Mouse (Mus musculus) urinary bladder, postnatal 36 days (tissue): Measurements from ENCODE around the gene Zfp866.

Experiments
- DNase-seq, 2 experiments: peaks; one replicate each; pipeline ENCODE4 v3.0.0; 2022; ENCODE audit warnings: low spot score in 2 of 2, mixed read lengths in 1 of 2

Zfp866 gene

DNA sequence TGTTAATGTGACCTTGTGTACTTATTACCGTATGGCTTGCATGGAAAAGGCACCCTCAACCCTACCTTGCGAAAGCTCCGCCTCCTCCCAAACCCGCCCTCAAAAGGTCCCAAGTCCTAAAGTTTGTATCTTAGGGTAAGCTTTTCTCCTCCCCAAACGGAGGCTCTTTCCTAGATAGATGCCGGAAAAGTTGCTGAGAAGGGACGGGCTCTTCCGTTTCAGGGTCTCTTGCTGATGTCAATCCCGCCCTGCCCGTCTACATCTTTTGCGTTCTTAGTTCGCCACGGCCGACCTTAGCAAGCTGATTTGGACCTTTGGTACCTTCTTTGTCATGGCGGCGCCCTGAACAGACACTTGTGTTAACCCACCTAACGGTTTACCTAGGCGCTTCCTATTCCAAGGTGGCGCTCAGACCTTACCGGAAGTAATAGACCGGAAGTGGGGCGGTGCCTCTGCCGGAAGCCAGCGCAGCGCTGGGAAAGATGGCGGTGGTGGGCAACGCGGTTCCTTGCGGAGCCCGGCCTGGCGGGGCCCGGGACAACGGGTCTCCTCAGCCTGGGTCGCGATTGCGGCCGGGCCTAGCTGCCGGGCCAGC is at the start of gene Zfp866, which contains the start of gene Atp13a1:
Zfp866 (minus strand) TSS at position 406 of the 595 bp plus-strand sequence.
Atp13a1 (plus strand) TSS at position 391 of the 595 bp plus-strand sequence.
- DNase-seq: peak; percentile 86 to 89

DNA sequence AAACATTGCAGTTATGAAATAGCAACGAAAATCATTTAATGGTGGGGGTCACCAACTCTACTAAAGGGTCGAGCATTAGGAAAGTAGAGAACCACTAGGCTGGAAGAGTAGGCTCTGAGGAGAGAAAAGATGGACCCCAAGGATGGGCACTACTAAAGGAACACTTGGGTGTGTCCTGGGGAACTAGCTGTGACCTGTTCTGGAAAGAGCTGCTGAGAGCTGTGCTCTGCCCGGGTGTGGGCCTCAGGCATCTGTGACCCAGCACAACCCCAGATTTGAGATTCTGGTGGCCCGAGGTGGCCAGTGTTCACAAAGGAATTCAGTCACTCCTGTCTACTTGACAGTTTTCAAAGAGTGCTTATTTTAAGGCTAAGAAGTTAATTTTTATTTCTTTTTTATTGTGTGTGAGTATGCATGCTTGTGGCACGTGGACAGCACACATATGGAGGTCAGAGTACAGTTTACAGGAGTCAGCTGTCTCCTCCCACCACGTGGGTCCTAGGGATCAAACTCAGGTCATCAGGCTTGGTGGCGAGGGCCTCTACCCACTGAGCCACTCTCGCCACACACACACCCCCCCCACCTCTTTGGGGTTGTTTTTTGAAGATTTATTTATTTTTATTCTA is 46.2 kb upstream of the Zfp866 start:
- DNase-seq: no peak

DNA sequence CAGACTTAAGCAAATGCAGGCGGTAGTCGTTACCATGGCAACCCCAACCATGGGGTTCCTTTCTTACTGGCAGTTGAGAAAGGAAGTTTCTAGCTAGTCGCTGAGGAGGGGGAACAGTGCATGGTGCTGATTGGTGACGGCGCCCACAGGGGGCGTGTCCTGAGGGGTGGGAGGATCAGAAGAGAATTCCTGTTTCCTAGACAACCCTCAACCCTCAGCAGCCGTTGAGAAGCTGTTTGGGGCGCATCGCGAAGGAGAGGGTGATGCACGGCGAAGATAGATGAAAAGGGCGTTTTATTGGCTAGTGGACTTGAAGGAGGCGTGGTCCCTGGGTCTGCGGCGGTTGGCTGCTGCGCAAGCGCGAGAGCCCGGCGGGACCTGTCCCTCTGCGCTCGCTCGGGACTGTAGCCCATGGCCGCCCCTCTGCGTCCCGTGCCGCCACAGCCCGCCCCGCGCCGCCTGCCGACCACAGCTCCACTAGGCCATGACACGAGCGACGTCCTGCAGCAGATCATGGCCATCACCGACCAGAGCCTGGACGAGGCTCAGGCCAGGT is 41.4 kb upstream of the Zfp866 start, which contains the start of gene Pbx4:
Pbx4 (plus strand) TSS at position 194 of the 556 bp plus-strand sequence.
- peak; percentile 45 to 70 for DNase-seq

DNA sequence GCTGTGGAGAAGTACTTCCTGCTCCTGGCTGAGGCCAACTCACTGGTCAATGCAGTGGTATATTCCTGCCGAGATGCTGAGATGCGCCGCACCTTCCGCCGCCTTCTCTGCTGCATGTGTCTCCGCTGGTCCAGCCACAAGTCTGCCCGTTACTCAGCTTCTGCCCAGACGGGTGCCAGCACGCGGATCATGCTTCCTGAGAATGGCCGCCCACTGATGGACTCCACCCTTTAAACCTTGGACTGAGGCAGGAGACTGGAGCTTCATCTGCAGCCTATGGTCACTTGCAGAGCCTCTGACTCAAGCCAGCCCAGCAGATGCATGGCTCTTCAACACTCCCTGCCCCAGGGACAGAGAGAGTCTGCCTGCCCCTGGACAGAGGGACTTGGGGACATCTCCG is 35.4 kb upstream of the Zfp866 start:
- no peak for DNase-seq

DNA sequence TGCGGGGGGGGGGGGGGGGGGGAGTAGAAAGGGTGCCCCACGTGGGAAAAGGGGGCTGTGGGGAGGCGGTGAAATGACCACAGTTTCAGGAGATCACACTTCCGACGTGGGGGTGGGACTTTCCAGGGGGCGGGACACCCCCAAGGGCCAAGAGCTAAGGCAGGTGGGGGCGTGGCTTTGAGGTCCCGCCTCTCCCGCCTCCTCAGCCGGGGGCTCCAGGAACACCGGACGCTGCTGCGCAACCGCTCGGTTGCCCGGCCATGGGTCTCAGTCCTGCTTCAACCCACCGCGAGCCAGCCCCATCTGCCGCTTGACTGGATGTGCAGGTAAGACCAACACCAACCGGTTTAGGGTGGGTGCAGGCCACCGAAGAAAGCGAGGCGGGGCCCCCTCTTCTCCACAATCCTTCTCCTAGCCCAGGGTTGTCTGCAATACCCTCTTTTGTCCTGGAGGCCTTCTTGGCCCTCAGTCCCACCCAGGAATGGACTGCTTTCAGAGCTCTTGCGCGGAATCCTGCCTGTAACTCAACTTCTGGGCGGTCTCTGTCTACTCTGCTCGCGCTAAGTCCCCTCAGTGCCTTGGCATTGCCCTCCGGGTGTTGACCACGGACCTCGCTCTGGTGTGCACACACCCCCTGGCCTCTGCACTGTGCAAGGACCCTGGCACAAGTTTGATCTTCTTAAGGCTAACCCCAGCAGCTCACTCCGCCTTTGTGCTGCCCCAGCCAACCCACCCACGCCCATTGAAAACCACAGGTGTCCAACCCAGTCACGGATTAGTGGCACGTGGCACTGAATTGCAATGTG is 31.6 kb upstream of the Zfp866 start, which contains the start of gene Lpar2:
Lpar2 (plus strand) TSS at position 44 of the 806 bp plus-strand sequence.
- peak; percentile 42 to 66 for DNase-seq

DNA sequence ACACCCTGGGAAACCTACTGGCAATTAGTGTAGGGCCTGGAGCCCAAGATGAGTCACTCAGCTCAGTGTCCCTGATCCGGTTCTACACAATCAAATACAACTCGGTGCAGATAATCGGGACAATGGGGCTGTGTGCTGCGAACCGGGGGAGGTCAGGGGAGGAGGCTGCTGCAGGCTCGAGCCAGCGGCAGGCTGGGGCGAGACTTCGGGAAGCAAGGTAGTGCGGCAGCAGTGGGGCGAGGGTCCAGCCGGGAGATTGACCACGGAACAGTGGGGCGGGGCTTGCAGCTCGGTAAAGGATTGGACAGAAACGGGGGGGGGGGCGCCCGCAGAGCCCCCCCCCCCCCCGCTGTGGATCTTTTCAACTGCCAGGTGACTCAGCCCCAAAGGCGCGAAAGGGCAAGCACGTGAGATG is 31.0 kb upstream of the Zfp866 start:
- no peak for DNase-seq

DNA sequence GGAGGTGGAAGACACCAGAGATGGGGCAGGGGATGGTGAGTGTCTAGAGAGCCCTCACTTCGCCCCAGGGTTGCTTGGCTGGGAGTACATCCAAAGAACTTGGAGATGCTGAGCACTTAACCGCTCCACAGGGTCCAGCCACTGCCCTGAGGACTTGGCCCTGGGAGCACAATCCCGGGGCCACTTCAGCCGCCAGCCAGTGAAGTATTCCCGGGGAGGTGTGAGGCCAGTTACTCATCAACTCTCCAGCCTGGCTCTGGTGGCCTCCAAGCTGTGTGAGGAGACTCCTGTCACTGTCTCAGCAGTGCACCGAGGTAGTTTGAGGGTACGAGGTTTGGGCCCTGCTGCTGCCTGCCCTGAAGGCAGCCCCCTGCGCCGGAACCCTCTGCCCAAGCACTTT is 29.5 kb upstream of the Zfp866 start:
- DNase-seq: no peak

DNA sequence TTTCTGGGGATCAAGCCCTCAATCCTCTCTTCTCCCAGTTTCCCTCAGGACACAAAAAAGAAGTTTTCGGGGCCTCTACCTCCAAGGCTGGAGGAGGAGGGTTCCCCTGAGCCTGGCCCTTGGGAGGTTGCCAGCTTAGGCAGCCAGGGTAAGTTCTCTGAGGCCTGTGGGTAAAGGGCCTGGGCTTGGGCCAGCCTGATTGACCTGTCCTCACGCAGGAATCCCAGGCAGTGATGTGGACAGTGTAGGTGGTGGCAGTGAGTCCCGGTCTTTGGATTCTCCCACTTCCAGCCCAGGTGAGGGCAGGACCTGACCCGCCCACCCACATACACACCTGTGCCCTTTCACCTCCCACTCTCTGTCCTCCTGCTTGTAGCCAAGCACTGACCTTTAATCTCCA is 24.4 kb upstream of the Zfp866 start:
- peak in 1 of 2 experiments; percentile 27 for DNase-seq

DNA sequence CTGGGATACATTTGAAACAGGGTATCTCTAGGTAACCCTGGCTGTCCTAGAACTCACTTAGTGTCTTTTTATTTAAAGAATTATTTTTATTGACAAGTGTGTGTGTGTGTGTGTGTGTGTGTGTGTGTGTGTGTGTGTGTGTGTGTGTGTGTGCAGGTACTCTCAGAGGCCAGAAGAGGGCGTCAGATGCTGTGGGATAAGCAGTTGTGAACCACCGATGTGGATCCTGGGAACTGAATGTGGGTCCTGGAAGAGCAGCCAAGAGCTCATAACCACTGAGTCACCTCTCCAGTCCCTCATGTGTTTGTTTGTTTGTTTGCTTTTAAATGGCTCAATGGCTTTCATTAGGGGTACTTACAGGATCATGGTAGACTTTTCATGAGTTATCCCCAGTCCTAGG is 23.9 kb upstream of the Zfp866 start:
- no peak for DNase-seq

DNA sequence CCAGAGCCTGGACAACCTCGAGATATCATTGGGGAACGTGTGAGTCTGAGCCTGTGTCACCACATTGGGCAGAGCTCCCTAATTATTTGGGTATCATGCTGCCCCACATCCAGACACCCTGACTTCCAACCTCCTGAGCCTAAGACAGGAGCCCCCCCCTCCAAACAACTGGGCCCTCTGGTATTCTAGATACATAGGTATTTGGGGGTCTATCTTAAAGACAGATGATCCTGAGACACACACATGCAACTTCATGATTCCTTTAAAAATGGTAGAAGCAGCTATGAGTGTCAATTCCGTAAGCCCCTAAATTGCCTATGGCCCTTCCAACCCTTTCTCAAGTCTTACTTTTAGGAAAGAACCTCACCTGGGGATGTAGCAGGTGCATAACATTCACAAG is 18.8 kb upstream of the Zfp866 start:
- no peak for DNase-seq

DNA sequence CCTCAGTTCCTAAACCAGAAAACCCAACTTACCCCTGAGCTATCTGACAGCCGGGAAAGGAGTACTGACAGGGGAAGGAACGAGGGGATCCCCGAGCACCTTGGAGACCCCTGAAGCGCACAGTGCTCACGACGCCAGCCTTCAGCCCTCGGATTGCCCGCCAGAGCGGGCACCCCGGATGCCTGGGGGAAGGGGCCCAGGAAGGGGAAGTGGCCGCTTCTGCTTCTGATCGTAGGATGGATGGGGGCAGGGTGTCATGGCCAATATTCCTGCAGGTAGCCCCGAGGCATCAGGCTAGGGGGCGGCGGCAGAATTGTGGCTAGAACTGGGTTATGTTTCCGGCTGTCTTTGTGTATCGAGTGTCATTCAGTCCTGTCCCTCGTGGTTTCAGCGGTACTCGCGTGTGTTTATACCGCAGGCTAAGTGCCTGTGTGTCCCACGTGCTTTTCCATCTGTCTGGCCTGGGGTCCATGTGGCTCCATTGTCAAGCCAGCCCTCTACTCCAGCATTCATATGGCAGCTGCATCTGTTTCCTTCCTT is 18.0 kb upstream of the Zfp866 start:
- DNase-seq: no peak

DNA sequence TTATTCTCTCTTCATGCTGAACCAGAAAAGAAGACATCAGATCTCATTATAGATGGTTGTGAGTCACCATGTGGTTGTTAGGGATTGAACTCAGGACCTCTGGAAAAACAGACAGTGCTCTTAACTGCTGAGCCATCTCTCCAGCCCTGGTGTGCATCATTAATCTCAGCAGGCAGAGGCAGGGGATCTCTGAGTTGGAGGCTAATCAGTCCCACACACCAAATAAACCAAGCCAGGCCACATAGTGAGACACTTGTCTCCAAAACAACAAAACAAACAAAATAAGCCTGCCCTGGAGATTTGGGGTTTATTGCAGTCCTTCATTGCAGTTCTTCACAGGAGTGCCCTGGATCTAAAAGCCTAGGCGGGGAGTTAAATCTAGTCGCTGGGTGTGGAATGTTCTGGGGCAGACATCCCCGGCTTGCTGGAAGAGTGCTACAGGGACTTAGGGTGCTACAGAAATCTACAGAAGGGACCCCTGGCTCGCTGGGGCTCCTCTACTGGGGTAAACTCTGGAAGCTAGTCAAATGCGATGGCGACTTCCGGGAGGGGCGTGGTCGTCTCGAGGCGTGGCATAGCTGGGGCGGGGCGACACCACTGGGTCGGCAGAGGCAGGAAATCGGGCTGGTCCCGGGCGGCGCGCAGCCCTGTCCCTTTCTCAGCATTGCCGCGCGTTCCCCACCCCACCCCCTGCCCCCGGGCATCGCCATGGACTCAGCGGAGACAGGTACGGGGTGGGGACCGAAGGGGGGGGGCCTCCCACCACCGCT is 17.3 kb upstream of the Zfp866 start, which contains the start of gene Gmip:
Gmip (plus strand) TSS at position 586 of the 770 bp plus-strand sequence.
- DNase-seq: peak; percentile 68 to 84

DNA sequence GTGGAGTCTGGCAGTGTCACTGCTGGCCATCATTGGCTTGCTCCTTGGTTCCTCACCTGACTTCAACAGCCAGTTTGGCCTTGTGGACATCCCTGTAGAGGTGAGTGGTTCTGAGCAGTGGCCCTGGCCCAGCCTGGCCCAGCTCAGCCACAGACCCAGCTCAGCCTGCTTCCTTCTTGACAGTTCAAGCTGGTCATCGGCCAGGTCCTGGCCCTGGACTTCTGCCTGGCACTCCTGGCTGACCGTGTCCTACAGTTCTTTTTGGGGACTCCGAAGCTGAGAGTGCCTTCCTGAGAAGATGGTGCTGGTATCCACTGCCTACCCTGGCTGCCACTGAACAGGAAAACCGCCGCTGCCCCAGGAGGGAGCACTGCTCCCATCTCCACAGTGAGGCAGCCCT is 16.3 kb upstream of the Zfp866 start:
- DNase-seq: no peak

DNA sequence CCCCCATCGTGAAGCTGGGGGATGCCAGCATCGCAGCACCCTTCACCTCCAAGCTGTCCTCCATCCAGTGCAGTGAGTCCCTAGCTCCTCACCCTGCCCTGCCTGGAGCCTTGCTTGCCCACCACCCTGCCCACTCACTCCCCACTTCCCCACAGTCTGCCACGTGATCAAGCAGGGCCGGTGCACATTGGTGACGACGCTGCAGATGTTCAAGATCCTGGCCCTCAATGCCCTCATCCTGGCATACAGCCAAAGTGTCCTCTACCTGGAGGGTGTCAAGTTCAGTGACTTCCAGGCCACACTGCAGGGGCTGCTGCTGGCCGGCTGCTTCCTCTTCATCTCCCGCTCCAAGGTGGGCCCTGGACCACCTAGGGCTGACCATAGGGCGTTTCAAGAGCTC is 14.5 kb upstream of the Zfp866 start:
- DNase-seq: peak in 1 of 2 experiments; percentile 0

DNA sequence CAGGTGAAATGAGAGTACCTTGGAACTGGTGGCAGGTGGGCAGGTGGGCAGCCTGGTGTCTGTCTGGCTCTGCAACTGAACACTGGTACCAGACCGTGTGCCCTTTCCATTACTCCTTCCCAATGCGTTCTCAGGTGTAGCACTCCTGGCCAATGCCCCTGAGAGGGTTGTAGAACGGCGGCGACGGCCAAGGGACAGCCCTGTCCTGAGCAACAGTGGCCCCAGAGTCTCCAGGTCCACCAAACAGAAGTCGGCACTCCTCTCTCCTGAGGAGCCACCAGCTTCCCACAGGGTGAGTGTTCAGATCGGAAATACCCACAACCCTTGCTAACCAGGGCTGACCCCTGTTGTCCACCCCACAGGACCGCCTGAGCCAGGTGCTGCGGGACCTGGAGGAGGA is 14.1 kb upstream of the Zfp866 start:
- no peak for DNase-seq

DNA sequence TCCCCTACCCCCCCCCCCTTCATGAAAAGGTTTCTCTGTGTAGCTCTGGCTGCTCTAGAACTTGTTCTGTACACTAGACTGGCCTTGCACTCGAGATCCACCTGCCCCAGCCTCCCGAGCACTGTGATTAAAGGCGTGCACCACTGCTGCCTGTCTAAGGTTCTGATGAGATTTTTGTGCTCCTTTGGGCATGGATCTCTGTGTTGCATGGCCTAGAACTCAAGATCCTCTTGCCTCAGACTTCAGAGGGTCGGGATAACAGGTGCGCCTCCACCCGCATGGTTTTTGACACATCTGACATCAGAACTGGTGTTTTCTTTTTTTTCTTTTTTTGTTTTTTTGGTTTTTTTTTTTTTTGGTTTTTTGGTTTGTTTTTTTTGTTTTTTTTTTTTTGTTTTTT is 13.6 kb upstream of the Zfp866 start:
- DNase-seq: no peak

DNA sequence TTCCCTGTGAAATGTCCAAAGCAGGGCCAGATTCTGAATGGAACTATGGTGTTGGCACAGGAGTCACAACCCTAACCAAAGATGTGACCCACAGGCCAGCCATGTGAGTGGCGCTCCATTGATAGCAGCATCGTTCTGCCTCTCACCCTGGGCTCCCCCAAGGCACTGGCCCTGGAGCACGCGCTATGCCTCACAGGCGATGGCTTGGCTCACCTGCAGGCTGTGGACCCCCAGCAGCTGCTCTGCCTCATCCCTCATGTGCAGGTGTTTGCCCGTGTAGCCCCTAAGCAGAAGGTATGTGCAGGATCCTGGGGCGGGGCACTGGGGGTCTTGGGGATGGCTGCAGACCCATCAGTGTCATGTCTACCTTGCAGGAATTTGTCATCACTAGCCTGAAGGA is 12.4 kb upstream of the Zfp866 start:
- DNase-seq: no peak

DNA sequence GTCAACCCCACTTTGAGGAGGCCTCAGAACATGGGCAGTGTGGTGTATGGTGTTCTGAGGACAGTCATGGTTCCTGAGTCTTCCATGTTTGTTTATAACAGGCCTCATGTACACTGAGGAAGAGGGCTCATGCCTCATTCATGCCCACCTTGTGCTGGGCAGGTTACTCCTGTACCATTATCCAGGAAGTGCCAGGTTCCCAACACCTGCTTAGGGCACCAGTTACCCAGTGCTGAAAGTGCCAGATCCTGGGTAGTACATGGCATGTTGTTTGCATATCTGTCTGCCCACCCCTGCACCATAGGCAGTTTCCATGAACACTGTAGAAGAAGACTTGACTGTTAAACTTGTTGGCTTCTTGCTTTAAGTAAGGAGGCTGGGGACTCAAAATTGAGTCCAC is 11.2 kb upstream of the Zfp866 start:
- no peak for DNase-seq

DNA sequence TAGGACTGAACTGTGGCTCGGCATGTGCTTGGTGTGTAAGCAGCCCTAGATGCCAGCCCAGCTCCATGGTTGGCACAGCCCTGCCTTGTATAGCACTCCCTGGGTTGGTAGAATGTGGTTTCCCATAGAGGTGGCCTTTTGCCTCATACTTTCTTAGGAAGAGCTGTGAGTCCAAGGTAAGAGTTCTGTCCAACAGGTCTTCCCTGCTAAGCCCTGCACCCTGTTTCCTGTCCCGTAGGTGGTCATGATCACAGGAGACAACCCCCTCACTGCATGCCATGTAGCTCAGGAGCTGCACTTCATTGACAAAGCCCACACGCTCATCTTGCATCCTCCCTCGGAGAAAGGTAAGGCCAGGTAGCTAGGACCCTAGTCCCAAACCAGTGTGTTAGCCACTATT is 10.8 kb upstream of the Zfp866 start:
- DNase-seq: no peak

DNA sequence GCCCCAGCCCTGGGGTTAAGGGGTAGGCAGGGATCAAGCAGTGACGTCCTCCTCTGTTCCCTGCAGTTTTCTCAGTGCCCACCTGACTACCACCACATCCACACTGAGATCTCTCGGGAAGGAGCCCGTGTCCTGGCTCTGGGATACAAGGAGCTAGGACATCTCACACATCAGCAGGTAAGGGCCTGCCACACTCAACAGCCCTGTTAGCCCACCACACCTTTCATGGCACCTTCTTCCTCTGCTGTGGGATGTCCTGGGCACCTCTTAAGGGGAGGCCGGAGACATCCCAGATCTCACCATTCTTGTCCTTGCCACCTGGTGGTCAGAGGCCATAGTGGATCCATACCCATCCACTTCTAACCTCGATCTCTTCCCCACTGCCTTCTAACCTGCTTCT is 9.0 kb upstream of the Zfp866 start:
- no peak for DNase-seq

DNA sequence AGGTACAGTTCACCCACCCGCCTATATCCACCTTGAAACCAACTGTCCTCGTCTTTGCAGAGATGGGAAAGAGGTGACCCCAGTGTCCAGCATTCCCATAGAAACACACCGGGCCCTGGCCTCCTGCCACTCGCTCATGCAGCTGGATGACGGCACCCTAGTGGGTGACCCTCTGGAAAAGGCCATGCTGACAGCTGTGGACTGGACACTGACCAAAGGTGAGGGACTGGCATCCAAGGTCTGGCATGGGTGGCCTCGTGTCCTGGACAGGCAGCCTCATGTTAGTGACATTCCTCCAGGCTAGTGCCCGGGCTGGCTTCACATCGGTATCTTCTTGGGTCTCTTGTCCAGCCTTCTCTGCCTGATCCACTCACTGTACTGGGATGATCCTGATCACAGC is 8.3 kb upstream of the Zfp866 start:
- no peak for DNase-seq
